Mouse (Mus musculus) CH12.LX (cell line): Measurements from ENCODE around the gene Wipi2.

Experiments used
- CTCF ChIP-seq, 2 experiments: IDR thresholded peaks in 1 of 2; conservative IDR thresholded peaks in 1 of 2; 2 replicates each; pipeline ENCODE4 v1.5.1; 2011 to 2012; ENCODE audit warnings: low read depth in 2 of 2, low read length in 2 of 2, improper control_type of control experiment in 1 of 2, inconsistent platforms in 1 of 2, mild to moderate bottlenecking in 1 of 2, moderate library complexity in 1 of 2
- EP300 ChIP-seq: IDR thresholded peaks from 2 replicates; pipeline ENCODE4 v1.6.1; 2011; ENCODE audit warnings: low read length, improper control_type of control experiment
- NELFE ChIP-seq: IDR thresholded peaks from 2 replicates; pipeline ENCODE4 v1.6.1; 2011; ENCODE audit warnings: low read depth, low read length, improper control_type of control experiment

- no peak for TF ChIP-seq EP300
- TF ChIP-seq CTCF (conservative IDR thresholded peaks at IDR 0.05 in 1 of 2, IDR thresholded peaks at IDR 0.05 in 1 of 2; ENCODE audit: low read depth in 2 of 2, low read length in 2 of 2): no peak
- no peak for TF ChIP-seq NELFE
Observed at GRCm38 (mm10) chr5:142660656-142661434, 33.3 kb downstream of the Wipi2 start.
